Mouse (Mus musculus): Measurements from ENCODE around the gene Msantd2. TPM values are rescaled to one million over a fixed set of nuclear protein-coding genes. Genes with fewer than 3 reads are reported as not detected.

Msantd2 gene
- total RNA-seq, 2 experiments from 2014 or later = 19.2 to 28.3 TPM

- intact Hi-C loops (cut with DNase I) = no loop called here
- DNase-seq (ENCODE audit: low spot score in 2 of 2) = no peak
Measured at GRCm38 (mm10) chr9:37560617-37561016, 71.5 kb downstream of the Msantd2 start.

DNA sequence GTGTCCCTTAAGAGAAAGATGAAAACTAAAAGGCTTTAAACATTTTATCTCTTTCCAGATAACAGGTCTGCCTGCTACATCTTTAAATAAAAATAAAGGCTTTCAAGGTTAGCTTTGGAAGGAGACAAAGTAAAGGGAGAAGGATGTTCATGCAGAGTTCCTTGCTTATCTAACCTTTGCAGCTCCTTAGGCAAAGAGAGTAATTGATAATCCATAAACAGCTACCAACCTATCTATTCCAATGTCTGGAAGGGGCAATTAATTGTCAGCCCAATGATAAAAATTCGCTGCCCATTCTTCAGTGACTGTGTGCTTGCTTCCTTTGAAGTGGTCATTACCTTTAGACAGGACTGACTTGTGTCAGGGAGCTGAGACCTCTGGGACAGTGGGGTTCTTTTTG lies 74.7 kb downstream of the Msantd2 start:
- DNase-seq (ENCODE audit: low spot score in 2 of 2) = no peak
- intact Hi-C loops (cut with DNase I) = no loop called here

- no peak for DNase-seq (ENCODE audit: low spot score in 2 of 2)
- intact Hi-C loops (cut with DNase I) = no loop called here
Measured at GRCm38 (mm10) chr9:37567019-37567418, 77.9 kb downstream of the Msantd2 start.

GRCm38 (mm10) chr9:37567454-37567853 lies 78.3 kb downstream of the Msantd2 start:
- no peak for DNase-seq (ENCODE audit: low spot score in 2 of 2)
- intact Hi-C loops (cut with DNase I) = no loop called here

DNA sequence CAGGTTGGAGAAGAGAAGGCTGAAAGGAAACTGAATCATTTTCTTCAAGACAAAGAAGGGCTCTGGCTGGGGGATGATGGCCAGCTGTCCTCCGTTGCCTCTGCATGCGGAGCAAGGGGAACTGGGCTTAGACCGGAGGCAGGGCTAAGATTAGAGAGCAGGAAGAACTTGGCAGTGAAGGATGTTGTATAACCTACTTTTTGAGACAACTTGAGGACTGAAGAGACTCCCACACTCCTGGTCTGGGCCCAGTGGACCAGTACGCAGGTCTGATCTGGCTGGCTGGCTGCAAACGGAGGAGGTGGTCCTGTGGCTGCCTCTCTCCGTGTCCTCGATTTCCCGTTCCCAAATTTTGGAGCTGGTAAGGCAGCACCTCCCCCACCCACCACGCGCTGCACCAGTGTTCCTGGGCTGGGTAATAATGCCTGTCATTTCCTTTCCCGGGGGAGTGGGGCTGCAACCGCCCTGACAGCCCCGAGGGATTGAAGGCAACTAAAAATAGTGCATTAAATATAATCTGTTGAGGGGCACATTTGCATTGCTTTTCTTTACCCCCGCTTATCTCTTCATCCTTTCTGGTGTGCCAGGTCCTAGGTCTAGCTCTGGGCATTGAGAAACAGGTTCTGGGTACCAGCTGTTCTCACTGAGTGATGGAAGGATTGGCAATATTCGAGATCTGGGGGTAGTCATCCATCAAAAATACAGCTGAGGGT lies 78.9 kb downstream of the Msantd2 start:
- DNase-seq (ENCODE audit: low spot score in 2 of 2) = peak; percentile 71 to 78
- intact Hi-C loops (cut with DNase I) = no loop called here

GRCm38 (mm10) chr9:37568605-37569214 lies 79.6 kb downstream of the Msantd2 start:
- intact Hi-C loops (cut with DNase I) = no loop called here
- DNase-seq (ENCODE audit: low spot score in 2 of 2) = no peak

- DNase-seq (ENCODE audit: low spot score in 2 of 2) = no peak
- intact Hi-C loops (cut with DNase I) = no loop called here
Measured at GRCm38 (mm10) chr9:37569231-37569835, 80.2 kb downstream of the Msantd2 start.

DNA sequence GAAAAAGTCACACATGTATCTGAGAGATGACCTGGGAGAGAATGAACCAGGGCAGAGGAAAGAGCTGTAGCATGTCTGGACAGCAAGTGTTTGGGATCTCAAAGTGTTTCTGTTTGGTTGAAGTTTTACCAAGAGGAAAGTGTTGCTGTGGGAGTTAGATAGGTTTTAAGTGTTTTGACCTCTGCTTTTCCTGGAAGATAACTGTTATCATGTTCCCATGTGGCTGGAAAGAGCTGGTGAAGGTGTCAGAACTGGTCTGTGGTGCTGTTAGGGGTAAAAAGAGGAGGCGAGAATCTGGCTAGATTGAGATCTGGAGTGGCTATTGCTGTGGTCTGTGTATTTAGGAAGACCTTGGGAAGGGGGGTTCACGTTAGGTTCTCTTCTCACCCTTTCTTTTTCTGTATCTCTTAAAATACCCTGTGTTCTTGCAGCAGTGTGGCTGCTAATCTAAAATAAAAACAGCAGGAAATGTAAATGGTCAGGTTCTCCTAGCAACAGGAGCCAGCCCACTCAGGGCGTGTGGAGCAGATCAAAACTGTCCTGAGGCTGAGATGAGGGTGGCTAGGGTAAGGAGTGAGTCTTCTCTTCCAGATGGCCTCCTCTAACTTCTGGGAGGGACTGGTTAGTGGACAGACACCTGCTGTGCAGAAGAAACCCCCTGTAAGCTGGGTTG lies 83.2 kb downstream of the Msantd2 start:
- DNase-seq (ENCODE audit: low spot score in 2 of 2) = no peak
- intact Hi-C loops (cut with DNase I) = no loop called here

Other genes with a start within 250 kb of the Msantd2 start
- 1 to 10 TPM; 1.7 to 1.8 TPM for gene Slc37a2, start 233.6 kb upstream of the Msantd2 start, total RNA-seq (2021)
- 1 to 10 TPM; 2.0 TPM for gene Ccdc15, start 140.9 kb upstream of the Msantd2 start, total RNA-seq (2021)
- gene Hepacam, start 122.0 kb upstream of the Msantd2 start, total RNA-seq (2021) = 10 to 100 TPM; 58.0 to 61.6 TPM
- 10 to 100 TPM in 1 of 2 experiments, 1 to 10 TPM in 1; 7.1 to 10.0 TPM for gene Robo4, start 87.4 kb upstream of the Msantd2 start, total RNA-seq (2021)
- 10 to 100 TPM; 45.1 to 58.9 TPM for gene Robo3, start 56.1 kb upstream of the Msantd2 start, total RNA-seq (2021)
- 10 to 100 TPM; 28.8 to 34.2 TPM for gene Esam, start 38.8 kb downstream of the Msantd2 start, total RNA-seq (2021)
- gene Vsig2, start 49.9 kb downstream of the Msantd2 start, total RNA-seq (2021) = 1 to 10 TPM; 2.8 TPM
- 1,000 to 10,000 TPM; 2,700 to 3,013 TPM for gene Nrgn, start 63.6 kb downstream of the Msantd2 start, total RNA-seq (2021)
- 10 to 100 TPM; 14.4 to 19.2 TPM for gene Siae, start 66.4 kb downstream of the Msantd2 start, total RNA-seq (2021)
- 1 to 10 TPM; 1.3 TPM for gene Spa17, start 124.4 kb downstream of the Msantd2 start, total RNA-seq (2021)
- 10 to 100 TPM; 52.8 to 59.8 TPM for gene Tbrg1, start 168.0 kb downstream of the Msantd2 start, total RNA-seq (2021)
- not detected for gene Panx3, start 179.9 kb downstream of the Msantd2 start, total RNA-seq (2021)
- not detected for gene Olfr160, start 226.9 kb downstream of the Msantd2 start, total RNA-seq (2021)

All from left cerebral cortex, postnatal 14 days (tissue).